Mouse (Mus musculus) MEL (cell line): Measurements from ENCODE around the gene Ppp1ca.

Experiments used
- BHLHE40 ChIP-seq: IDR thresholded peaks from 2 replicates; pipeline ENCODE4 v1.6.1; 2012; ENCODE audit warnings: low read depth, mild to moderate bottlenecking, inconsistent platforms, low read length, improper control_type of control experiment, borderline replicate concordance
- CTCF ChIP-seq, 3 experiments: IDR thresholded peaks in 2 of 3; conservative IDR thresholded peaks in 1 of 3; 2 replicates each; pipeline ENCODE4 v1.5.1; 2011 to 2012; ENCODE audit warnings: low read length in 3 of 3, low read depth in 2 of 3, mild to moderate bottlenecking in 2 of 3, improper control_type of control experiment in 1 of 3, inconsistent platforms in 1 of 3, mixed read lengths in 1 of 3, moderate library complexity in 1 of 3; ENCODE audit not compliant: control insufficient read depth in 1 of 3, insufficient read depth in 1 of 3, poor library complexity in 1 of 3, severe bottlenecking in 1 of 3
- EP300 ChIP-seq, 2 experiments: IDR thresholded peaks; 2 replicates each; pipeline ENCODE4 v1.6.1; 2011; ENCODE audit warnings: improper control_type of control experiment in 2 of 2, low read length in 2 of 2, low read depth in 1 of 2, mild to moderate bottlenecking in 1 of 2
- KAT2A ChIP-seq: conservative IDR thresholded peaks from 2 replicates; pipeline ENCODE4 v1.6.1; 2012; ENCODE audit warnings: low read depth, low read length, improper control_type of control experiment, inconsistent platforms
- MAFK ChIP-seq: IDR thresholded peaks from 2 replicates; pipeline ENCODE4 v1.6.1; 2011; ENCODE audit warnings: low read depth, mild to moderate bottlenecking, low read length, improper control_type of control experiment, borderline replicate concordance
- MAZ ChIP-seq: IDR thresholded peaks from 2 replicates; pipeline ENCODE4 v1.6.1; 2012; ENCODE audit warnings: low read depth, mild to moderate bottlenecking, inconsistent platforms, low read length, improper control_type of control experiment
- MYB ChIP-seq: IDR thresholded peaks from 2 replicates; pipeline ENCODE4 v1.6.1; 2011; ENCODE audit warnings: mild to moderate bottlenecking, low read depth, low read length, improper control_type of control experiment
- POLR2A ChIP-seq, 2 experiments: IDR thresholded peaks; 2 replicates each; pipeline ENCODE4 v1.6.1; 2011 to 2012; ENCODE audit warnings: low read length in 2 of 2, mild to moderate bottlenecking in 2 of 2, control low read depth in 1 of 2, improper control_type of control experiment in 1 of 2, low read depth in 1 of 2, moderate library complexity in 1 of 2; ENCODE audit not compliant: control insufficient read depth in 1 of 2, insufficient read depth in 1 of 2, poor library complexity in 1 of 2
- UBTF ChIP-seq: IDR thresholded peaks from 2 replicates; pipeline ENCODE4 v1.6.1; 2012; ENCODE audit warnings: low read depth, mild to moderate bottlenecking, inconsistent platforms, low read length, improper control_type of control experiment, moderate library complexity, borderline replicate concordance; ENCODE audit not compliant: insufficient read depth
- USF1 ChIP-seq: IDR thresholded peaks from 2 replicates; pipeline ENCODE4 v1.6.1; 2014; ENCODE audit warnings: low read depth, mild to moderate bottlenecking, inconsistent platforms, low read length, improper control_type of control experiment, moderate library complexity
- ZNF384 ChIP-seq: IDR thresholded peaks from 2 replicates; pipeline ENCODE4 v1.6.1; 2012; ENCODE audit warnings: low read depth, mild to moderate bottlenecking, inconsistent platforms, low read length, improper control_type of control experiment

- TF ChIP-seq ZNF384 (no peak), MYB (peak; percentile 58; the same call in 1 of the 2 replicates), POLR2A (IDR thresholded peaks at IDR 0.05; ENCODE audit: control insufficient read depth in 1 of 2, insufficient read depth in 1 of 2, low read depth in 1 of 2, low read length in 2 of 2, poor library complexity in 1 of 2) (peak; percentile 81 to 97), USF1 (peak; percentile 98), CTCF (IDR thresholded peaks at IDR 0.05 in 2 of 3, conservative IDR thresholded peaks at IDR 0.05 in 1 of 3; ENCODE audit: control insufficient read depth in 1 of 3, insufficient read depth in 1 of 3, low read depth in 2 of 3, low read length in 3 of 3, poor library complexity in 1 of 3, severe bottlenecking in 1 of 3) (no peak), EP300 (IDR thresholded peaks at IDR 0.05; ENCODE audit: low read depth in 1 of 2, low read length in 2 of 2) (no peak), MAZ (peak; percentile 69; the same call in 1 of the 2 replicates), MAFK (no peak), BHLHE40 (peak; percentile 97), UBTF (no peak), KAT2A (peak; percentile 50; the same call in 1 of the 2 replicates)
Measured at GRCm38 (mm10) chr19:4201291-4201909, 9.5 kb downstream of the Ppp1ca start, which contains the start of gene Rad9a.
